Mouse (Mus musculus): ENCODE results near the gene Smim6.

The Smim6 gene

GRCm38 (mm10) chr11:115901338-115902161, 10.3 kb upstream of the Smim6 start:
- peak; percentile 38 to 59 for DNase-seq

- no peak for DNase-seq
Measured at GRCm38 (mm10) chr11:115902177-115902576, 9.6 kb upstream of the Smim6 start.

DNA sequence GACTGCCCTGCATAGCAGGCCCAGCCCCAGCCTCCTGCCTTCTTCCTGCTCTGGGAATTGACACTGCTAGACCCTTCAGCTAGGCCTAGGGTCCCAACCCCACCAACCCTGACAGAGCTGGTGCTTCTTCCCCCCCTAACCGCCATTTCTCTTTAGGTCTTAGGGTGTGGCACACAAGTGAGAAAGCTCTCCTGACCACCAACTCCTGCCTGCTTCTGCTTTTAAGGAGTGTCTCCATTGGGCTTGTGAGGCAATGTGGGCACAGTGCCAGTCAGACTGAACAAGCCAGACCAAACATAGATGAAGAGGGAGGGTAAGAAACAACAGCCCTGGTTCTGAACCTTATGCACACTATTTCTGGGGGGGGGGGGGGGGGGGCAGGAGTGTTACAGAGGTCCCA, 9.0 kb upstream of the Smim6 start:
- no peak for DNase-seq

DNA sequence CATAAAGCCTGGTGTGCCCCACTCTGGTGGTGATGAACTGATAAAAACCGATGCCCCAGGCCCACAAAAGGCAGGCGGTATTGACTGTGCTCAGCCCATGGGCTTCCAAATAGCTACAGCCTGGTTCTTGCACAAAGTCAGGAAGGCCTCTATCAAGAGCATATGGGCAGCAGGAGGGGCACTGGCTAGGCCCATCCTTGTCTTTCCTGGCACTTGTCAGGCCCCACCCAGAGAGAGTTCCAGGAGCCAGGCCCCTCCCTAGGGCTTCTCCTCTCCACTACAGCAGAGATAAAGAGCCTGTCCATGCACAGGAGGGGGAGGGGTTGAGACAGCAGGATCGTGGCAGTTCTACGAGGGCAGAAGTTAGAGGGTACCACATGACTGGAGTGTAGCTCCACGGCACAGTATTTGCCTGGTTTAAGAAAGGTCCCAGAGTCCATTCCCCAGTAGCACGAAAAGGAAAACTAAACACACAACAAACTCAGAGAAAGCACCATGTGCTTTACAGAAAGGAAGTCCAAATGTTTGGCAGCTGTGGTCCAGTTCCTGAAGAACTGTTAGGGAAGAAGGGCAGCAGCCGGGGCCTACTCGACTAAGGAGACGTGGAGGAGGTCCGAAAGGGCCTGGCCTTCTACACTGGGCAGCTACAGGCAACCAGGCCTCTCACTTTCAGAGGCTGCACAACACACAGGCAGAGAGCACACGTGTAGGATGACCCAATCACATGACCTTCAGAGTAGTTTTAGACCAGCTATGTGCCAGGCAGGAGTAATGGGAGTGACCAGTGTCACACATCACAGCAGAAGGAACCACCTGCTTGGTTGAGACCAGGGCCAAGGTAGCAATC, 8.2 kb upstream of the Smim6 start:
- no peak for DNase-seq

DNA sequence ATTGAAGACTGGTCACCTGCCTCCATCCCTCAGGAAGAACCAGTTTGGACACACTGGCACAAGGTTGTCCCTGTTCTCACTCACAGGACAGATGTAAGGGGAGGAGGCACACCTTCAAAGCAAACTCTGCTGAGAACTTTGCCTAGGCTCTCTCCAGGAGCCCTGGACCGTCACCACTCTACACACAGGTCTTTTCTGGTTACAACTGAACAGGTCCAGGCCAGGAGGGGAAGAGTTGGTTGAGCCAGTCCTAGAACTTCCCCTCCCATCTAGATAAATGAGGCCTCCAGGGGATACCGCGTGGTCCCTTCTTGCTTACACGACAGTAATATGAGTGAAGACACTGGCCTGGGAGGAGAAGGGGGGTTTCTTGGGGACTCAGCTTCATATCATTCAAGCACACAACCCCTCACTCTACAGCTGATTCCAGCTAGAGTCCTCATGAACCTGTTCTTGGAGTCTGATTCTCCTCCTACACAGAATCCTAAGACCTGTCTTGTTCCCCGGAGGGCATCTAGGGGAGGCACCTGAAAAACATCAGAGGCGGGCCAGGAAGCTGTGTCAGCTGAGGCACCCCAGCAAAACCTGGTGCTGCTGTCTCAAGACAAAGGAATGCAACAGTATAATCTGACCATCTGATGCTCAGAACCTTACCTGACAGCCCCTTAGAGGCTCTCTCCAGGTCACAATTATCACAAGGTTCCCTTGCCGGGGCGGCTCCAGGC, 7.4 kb upstream of the Smim6 start:
- DNase-seq: peak in 1 of 2 experiments; percentile 26

DNA sequence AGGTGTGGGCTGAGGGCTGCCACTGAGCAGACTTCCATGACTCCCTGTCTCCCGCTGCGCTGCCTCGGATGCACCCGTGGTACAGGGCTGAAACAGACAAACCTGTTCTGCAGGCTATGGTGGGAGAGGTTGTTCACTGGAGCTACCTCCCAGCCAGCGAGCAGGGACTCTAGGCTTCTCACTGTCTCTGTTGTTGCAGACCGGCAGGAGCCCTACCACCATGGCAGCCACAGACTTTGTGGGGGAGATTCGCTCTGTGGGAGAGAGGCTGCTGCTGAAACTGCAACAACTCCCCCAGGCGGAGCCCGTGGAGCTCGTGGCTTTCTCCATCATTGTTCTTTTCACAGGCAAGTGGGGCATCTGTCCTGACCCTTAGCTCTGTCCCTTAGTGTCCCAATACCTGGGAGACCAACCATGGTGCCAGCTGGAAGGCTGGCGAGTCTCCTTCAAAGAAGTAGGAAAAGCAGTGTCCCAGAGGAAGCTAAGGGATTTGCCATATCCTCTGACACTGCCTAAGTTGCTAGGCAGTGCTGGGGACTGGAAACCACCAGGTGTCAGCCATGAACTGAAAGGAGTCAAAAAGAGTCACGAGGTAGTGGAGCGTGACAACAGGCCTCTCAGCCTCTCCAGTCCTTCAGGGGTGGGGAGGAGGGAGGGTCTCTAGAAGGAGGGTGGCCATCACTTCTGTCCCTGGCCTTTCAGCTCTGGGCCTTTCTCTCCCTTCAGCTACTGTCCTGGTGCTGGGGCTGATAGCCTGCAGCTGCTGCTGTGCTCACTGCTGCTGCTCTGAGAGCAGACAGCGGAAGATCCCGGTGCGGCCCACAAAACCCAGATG, 6.6 kb upstream of the Smim6 start:
- DNase-seq: peak in 1 of 2 experiments; percentile 26

- no peak for DNase-seq
Measured at GRCm38 (mm10) chr11:115906116-115906515, 5.7 kb upstream of the Smim6 start.

- no peak for DNase-seq
Measured at GRCm38 (mm10) chr11:115906521-115906920, 5.3 kb upstream of the Smim6 start.

GRCm38 (mm10) chr11:115911134-115911561, 669 bp upstream of the Smim6 start:
- DNase-seq: peak in 1 of 2 experiments; percentile 63

DNA sequence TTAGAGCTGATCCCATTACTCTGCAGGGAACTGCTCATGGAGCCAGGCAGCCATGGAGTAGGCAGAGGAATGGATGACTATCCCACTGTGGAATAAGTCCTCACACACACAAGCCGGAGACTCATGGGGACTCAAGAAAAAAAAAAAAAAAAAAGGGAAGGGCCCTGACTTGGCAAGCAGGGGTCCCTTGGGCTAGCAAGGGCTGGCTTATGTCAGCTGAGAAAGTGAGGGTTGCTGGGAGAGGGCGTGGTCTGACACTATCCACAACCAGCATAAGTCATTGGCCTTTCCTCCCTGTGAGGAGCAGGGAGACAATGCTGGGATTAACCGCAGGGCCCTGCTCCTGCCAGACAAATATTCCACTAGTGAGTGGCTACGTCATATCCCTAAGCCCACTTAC, 4.8 kb downstream of the Smim6 start:
- DNase-seq: no peak

GRCm38 (mm10) chr11:115918637-115919036, 6.8 kb downstream of the Smim6 start:
- no peak for DNase-seq

GRCm38 (mm10) chr11:115919073-115919472, 7.3 kb downstream of the Smim6 start:
- DNase-seq: no peak

DNA sequence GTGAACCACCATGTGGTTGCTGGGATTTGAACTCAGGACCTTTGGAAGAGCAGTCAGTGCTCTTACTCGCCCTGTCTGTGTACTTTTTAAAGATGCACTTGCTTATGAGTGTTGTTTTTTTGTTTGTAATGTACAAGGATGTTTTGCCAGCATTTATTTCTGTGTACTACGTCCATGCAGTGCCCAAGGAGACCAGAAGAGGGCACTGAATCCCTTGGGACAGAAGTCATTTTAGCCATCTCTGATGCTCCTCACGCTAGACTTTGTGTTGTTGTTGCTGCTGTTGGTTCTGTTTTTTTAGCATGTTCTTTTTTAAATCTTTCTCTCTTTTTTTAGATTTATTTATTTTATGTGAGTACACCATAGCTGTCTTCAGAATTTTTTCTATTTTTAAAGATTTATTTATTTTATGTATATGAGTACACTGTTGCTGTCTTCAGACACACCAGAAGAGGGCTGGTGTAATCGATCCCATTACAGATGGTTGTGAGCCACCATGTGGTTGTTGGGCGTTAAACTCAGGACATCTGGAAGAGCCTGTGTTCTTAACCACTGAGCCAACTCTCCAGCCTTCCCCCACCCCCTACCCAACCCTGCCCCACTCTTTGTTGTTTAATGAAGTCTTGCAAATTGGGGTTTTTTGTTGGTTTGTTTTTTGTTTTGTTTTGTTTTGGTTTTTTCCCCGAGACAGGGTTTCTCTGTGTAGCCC, 8.4 kb downstream of the Smim6 start:
- DNase-seq: peak; percentile 50 to 57

DNA sequence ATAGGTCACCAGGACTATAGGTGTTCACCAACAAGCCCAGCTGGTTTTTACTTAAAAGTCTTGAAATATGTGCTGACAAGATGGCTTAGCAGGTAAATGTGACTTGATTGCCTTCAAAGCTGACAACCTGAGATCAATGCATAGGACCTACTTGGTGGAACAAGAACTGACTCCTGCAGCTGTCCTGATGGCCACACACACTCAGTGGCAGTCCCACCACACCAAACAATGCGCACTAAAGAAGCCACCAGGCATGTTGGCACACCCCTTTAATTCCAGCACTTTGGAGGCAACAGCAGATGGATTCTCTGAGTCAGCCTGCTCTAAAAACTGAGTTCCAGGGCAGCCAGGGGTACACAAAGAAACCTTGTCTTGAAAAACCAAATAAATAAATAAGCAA, 10.2 kb downstream of the Smim6 start:
- DNase-seq: no peak

GRCm38 (mm10) chr11:115929031-115929430, 17.2 kb downstream of the Smim6 start:
- DNase-seq: no peak

DNA sequence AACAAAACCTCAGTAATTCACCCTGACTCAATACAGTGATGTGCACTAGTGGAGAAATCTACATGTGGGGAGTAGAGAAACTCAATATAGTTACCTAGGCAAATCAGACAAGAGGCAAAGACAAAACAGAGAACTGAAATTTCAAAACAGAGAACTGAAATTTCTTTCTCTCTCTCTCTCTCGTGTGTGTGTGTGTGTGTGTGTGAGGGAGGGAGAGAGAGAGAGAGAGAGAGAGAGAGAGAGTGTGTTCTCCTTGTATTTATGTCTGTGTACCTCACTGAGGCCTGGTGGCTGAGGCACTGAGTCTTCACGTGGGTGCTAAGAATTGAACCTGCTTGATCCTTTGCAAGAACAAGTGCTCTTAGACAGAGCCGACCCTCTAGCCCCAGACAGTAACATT, 18.0 kb downstream of the Smim6 start:
- DNase-seq: no peak

DNA sequence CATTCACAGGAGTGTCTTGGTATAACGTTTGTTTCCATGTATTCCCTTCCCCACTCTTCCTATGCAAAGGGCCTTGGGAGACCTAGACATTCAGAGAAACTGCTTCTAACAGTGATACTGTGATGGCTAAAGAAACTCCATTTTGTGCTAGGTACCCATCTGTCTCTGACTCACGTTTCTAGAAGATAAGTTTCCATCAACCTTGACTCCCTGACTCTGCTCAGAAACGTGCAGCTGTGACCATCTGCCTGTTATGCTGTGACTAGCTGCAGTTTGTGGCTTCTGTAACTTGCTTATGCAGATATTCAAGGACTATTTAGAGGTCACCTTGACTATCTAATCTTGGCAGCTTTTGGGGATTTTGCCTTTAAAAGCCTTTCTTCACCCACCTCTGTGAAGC, 19.4 kb downstream of the Smim6 start:
- DNase-seq: no peak

- DNase-seq: peak; percentile 93 to 94
Measured at GRCm38 (mm10) chr11:115933108-115933746, 21.4 kb downstream of the Smim6 start, which contains the start of the genes Sap30bp and Recql5. TSS of gene Sap30bp (plus strand) at chr11:115933282. TSS of gene Recql5 (minus strand) at chr11:115933477.

- no peak for DNase-seq
Measured at GRCm38 (mm10) chr11:115933747-115934110, 21.9 kb downstream of the Smim6 start.

- peak; percentile 52 to 57 for DNase-seq
Measured at GRCm38 (mm10) chr11:115939690-115940329, 28.0 kb downstream of the Smim6 start.

All from thymus, postnatal 36 days (tissue).